Mouse (Mus musculus): ENCODE data around the gene Atp6v0d1. TPM values are rescaled to one million over a fixed set of nuclear protein-coding genes. Genes with fewer than 3 reads are reported as not detected.
A peak's percentile ranks its signal among the peaks of the same experiment; 100 is the strongest.

The Atp6v0d1 gene
- polyA plus RNA-seq, 1 experiment from 2014 or later: 119 TPM

DNA sequence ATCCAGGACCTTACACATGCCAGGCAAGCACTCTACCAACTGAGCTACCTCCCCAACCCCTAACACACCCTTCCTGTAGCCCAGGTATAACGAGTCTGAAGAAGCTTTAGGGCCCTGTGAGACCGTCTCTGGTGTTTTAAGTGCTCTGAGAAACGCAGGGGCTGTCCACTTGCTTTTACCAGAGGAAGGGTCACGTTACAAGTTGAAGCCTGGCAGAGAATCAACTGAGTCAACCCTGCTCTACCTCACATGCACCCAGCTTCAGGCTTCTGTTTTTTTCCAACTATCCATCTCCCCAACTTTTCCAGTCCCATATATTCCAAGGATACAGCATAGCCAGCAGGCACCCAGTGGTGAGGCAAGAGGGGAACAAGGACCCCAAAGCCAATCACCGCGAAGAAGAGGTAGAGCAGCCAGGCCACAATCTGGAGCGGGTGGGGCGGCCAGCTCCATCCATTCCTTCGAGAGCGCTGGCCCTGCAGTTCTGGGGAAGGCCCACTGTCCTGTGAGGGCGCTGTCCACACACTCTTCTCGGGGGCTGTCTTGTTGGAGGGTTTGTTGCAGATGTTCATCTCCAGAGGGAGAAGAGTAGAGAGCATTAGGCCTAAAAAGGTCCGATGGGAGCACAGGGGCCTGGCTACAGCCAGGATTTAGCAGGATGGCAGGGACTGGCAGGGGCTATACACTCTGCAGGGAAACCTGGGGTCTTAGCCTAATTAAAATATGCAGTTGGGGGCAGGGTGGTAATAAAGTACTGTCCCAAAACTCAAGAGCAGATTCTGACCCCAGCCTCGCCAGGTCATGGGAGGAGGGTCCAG is 82.4 kb downstream of the Atp6v0d1 start:
- H3K27ac ChIP-seq: peak overlapping the region; percentile 10; the same call in 1 of the 2 replicates

DNA sequence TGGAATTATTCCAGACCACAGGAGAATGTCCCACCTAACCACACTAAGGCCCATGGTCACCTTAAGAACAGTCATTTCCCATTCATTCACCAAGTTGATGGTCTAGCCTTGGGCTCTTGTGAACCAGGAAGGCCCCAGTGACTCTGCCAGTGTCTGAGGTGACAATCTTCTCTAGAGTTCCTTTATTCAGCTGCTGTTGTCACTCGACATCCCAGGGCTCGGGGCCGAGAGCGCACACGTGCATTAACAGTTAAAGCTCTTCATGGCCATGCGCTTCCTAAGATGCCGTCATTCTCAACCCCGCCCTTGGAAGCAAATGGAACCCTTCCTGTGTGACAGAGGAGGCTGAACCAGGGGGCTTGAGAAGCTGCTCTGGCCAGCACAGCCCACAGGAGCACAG is 83.7 kb downstream of the Atp6v0d1 start:
- Histone ChIP-seq H3K9me3 (no peaks in the 10 kb centered on the region), H3K27ac (no peak overlapping the region), H3K4me3 (no peak overlapping the region), H3K4me1 (replicated peaks) (peaks cover 35% of the 10 kb centered on the region), H3K27me3 (ENCODE audit: insufficient read depth, poor library complexity, severe bottlenecking) (no peaks in the 10 kb centered on the region; the same call in 1 of the 2 replicates), H3K36me3 (peaks cover 5% of the 10 kb centered on the region)
- 89% methylated on average over 8 of the region's 8 CpGs for WGBS
- DNase-seq (ENCODE audit: low spot score): no peak

More for the DNA sequence above, 82.4 kb downstream of the Atp6v0d1 start:
- DNase-seq (ENCODE audit: low spot score): peak; percentile 65
- WGBS: 32% methylated on average over 14 of the region's 14 CpGs
- Histone ChIP-seq H3K27me3 (ENCODE audit: insufficient read depth, poor library complexity, severe bottlenecking) (no peaks in the 10 kb centered on the region), H3K9me3 (no peaks in the 10 kb centered on the region), H3K36me3 (peaks cover 4% of the 10 kb centered on the region), H3K4me3 (no peak overlapping the region), H3K4me1 (replicated peaks) (peaks cover 35% of the 10 kb centered on the region)

DNA sequence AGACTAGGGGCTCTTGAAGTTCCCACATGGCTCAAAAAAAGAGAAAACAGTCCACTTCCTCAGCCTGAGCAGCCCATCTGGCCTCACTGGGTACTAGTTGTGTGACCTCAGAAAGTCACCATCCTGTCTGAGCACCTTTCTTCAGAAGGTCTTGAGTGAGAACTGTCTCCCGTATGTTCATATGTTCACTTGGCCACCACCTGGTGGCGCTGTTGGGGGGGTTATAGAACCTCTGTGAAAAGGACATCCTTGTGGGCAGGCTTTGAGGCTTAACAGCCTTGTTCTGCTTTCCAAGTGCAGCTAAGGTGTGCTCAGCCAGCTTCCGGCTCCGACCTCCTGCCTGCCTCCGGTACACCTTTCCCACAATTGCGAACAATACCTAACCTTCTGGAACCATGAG is 84.4 kb downstream of the Atp6v0d1 start:
- Histone ChIP-seq H3K9me3 (no peaks in the 10 kb centered on the region), H3K27ac (peak overlapping the region; percentile 70), H3K27me3 (ENCODE audit: insufficient read depth, poor library complexity, severe bottlenecking) (peaks cover 3% of the 10 kb centered on the region; the same call in 1 of the 2 replicates), H3K4me3 (no peak overlapping the region), H3K36me3 (peaks cover 7% of the 10 kb centered on the region), H3K4me1 (replicated peaks) (peaks cover 42% of the 10 kb centered on the region)
- DNase-seq (ENCODE audit: low spot score): no peak
- 73% methylated on average over 6 of the region's 6 CpGs for WGBS

DNA sequence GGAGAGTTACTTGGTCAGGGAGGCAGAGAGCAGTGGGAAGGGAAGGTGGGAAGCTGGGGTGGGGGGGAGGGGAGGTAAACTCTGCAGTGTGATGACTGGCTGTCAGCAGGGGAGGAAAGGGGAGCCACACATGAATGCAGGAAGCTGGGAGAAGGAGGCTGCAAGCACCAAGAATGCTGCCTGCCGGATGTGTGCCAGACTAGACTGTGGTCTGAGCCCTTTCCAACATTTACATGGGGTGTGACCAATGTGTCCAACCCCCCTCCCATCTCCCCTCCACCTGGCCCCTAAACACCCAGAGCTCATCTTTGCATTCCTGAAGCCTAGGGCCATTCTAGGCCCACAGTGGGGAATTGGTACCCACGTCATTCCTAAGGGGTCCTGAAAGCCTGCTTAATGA is 84.8 kb downstream of the Atp6v0d1 start:
- 28% methylated on average over 2 of the region's 2 CpGs for WGBS
- H3K27ac ChIP-seq: peak overlapping the region; percentile 70
- DNase-seq (ENCODE audit: low spot score): no peak
- H3K4me3 ChIP-seq: no peak overlapping the region
- H3K36me3 ChIP-seq: peaks cover 12% of the 10 kb centered on the region
- no peaks in the 10 kb centered on the region for H3K9me3 ChIP-seq
- peaks cover 46% of the 10 kb centered on the region for H3K4me1 ChIP-seq (replicated peaks)
- H3K27me3 ChIP-seq (ENCODE audit: insufficient read depth, poor library complexity, severe bottlenecking): peaks cover 8% of the 10 kb centered on the region

DNA sequence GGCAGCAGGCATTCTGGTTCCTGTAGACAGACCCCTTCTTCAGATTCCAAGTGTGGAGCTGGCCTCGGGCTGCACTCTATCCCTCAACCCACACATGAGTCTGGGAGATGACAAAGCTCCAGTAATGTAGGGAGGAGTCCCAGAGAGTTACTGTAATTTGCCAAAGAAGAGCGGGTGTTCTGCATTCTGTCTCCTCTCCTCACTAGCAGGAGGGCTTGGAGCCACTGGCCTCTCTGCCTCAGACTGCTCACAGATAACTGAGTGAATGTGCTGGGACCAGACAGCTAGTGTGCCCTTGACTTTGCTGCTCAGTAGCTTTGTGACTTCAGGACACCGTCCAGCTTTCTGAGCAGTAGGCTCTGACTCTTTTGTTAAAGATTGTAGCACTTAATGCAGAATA is 88.1 kb downstream of the Atp6v0d1 start:
- Histone ChIP-seq H3K9me3 (no peaks in the 10 kb centered on the region), H3K4me1 (replicated peaks) (peaks cover 54% of the 10 kb centered on the region), H3K27me3 (ENCODE audit: insufficient read depth, poor library complexity, severe bottlenecking) (peaks cover 38% of the 10 kb centered on the region), H3K27ac (no peak overlapping the region), H3K4me3 (no peak overlapping the region), H3K36me3 (peaks cover 22% of the 10 kb centered on the region)
- DNase-seq (ENCODE audit: low spot score): no peak
- WGBS: 83% methylated on average over 3 of the region's 3 CpGs

DNA sequence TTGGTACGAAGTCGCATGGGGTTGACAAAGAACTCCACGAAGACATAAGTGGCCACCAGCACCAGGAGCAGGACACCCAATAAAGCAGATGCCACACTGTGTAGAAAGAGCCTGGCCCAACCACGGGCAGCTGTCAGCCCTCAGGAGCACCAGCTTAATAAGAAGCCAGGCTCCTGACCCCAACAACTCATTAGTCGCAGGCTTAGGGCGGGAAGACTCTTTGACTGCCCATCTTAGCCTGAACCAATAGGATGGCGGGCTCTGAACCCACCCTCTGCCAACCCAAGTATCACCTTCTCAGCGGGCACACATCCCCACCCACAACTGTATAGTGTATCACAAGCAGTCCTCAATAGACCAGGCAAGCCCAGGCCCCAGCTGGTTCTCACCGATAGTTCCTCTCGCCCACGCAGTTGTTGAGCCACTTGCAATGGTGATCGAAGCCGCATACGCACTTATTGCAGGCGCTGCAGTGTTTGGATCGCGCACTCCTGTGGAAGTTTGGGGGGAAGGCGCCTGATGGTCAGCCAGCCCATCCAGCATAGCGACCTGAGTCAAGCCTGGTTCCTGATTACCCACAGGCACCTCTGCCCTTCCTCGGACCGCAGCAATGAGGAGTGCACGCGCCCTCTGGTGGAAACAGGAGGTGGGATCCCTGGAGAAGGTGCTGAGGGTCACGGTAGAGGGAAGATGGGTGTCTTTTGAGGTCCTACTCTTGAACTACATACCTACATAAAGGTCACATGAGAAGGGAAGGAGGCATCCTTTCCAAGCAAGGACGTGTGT is 89.0 kb downstream of the Atp6v0d1 start:
- Histone ChIP-seq H3K4me1 (replicated peaks) (peaks cover 64% of the 10 kb centered on the region), H3K27me3 (ENCODE audit: insufficient read depth, poor library complexity, severe bottlenecking) (peaks cover 48% of the 10 kb centered on the region), H3K4me3 (no peak overlapping the region), H3K36me3 (peaks cover 22% of the 10 kb centered on the region), H3K9me3 (no peaks in the 10 kb centered on the region), H3K27ac (peak overlapping the region; percentile 71)
- DNase-seq (ENCODE audit: low spot score): peak; percentile 74
- WGBS: 41% methylated on average over 25 of the region's 25 CpGs

DNA sequence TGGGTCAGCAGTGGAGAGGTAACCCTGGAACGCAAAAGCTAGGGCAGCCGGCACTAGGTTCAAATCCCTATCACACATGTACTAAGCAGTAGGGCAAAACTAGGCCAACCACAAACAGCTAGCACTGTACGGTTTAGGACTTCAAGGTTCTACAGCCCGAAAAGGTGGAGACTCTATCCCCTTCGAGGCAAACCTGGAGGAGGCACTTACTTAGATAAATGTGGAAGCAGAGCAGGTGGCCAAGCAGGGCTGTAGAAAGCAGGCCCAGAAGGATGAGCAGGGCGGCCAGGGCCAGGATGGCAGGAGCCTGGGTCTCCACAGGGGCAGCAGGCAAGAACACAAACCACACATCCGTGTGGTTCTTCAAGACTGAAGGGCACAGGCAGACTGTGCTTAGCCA is 89.7 kb downstream of the Atp6v0d1 start:
- peaks cover 49% of the 10 kb centered on the region for H3K27me3 ChIP-seq (ENCODE audit: insufficient read depth, poor library complexity, severe bottlenecking)
- no peak overlapping the region for H3K4me3 ChIP-seq
- peaks cover 68% of the 10 kb centered on the region for H3K4me1 ChIP-seq (replicated peaks)
- peaks cover 22% of the 10 kb centered on the region for H3K36me3 ChIP-seq
- H3K9me3 ChIP-seq: no peaks in the 10 kb centered on the region
- no peak for DNase-seq (ENCODE audit: low spot score)
- WGBS: 93% methylated on average over 7 of the region's 7 CpGs
- peak overlapping the region; percentile 71 for H3K27ac ChIP-seq

DNA sequence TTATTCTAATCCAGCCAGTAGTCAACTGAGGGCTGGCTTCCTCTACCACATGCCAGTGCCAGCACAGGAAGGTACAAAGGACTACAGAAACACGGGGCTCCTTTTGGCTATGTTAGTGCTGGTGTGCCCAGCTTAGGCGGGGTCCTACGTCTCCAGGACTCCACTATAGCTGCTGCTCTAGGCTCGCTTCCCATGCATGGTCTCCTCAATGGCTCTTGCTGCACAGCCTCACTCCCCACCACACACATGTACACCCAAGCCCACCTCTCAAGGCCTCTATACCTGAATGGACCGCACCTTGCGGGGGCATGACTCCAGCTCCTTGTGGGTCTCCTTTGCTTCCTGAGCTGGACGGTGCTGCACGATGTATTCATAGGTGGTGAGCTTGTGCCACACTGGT is 90.1 kb downstream of the Atp6v0d1 start:
- peaks cover 49% of the 10 kb centered on the region for H3K27me3 ChIP-seq (ENCODE audit: insufficient read depth, poor library complexity, severe bottlenecking)
- 89% methylated on average over 8 of the region's 8 CpGs for WGBS

DNA sequence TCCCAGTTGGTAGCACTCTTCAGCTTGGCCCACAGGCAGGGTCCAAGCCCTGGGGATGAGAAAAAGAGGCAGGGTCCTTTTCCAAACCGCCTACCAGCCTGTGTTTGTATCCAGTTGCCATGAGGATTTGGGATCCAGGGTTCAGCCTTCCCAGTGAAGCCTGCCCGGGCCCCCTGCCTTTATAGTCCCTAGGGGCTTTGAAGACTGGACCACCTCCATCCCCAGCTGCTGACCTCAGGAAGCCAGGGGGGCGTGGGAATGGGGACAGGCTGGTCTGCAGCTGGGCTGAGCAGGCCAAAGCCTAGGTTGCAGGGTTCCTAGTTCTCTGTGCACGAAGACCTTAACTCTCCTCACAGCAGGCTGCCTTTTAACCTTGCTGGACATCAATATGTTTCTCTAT is 90.6 kb downstream of the Atp6v0d1 start:
- 36% methylated on average over 4 of the region's 4 CpGs for WGBS
- H3K4me3 ChIP-seq: no peak overlapping the region
- peaks cover 69% of the 10 kb centered on the region for H3K4me1 ChIP-seq (replicated peaks)
- DNase-seq (ENCODE audit: low spot score): no peak
- H3K9me3 ChIP-seq: no peaks in the 10 kb centered on the region
- peaks cover 49% of the 10 kb centered on the region for H3K27me3 ChIP-seq (ENCODE audit: insufficient read depth, poor library complexity, severe bottlenecking)
- H3K27ac ChIP-seq: peak overlapping the region; percentile 71
- H3K36me3 ChIP-seq: peaks cover 22% of the 10 kb centered on the region

More for the DNA sequence above, 90.1 kb downstream of the Atp6v0d1 start:
- H3K4me1 ChIP-seq (replicated peaks): peaks cover 68% of the 10 kb centered on the region
- peak overlapping the region; percentile 71 for H3K27ac ChIP-seq
- no peak overlapping the region for H3K4me3 ChIP-seq
- peaks cover 22% of the 10 kb centered on the region for H3K36me3 ChIP-seq
- H3K9me3 ChIP-seq: no peaks in the 10 kb centered on the region
- DNase-seq (ENCODE audit: low spot score): no peak

DNA sequence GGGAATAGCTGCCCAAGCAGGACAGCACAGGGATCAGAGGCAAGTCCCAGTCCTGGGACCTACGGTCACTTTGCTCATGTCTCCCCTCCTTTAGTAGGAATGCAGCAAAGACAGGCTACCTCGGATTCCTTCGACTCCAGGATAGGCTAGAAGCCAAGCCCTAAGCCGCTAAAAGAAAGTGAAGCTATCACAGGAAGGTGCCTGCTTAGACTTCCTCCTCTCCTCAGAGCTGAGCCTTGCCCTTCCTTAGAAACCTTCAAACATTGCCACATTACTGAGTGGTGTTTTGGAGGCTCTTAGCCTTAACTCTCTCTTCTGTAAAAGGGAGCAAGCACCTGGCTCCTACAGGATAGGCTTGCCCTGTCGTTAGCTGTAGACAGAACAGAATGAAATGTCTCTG is 91.2 kb downstream of the Atp6v0d1 start:
- no peak for DNase-seq (ENCODE audit: low spot score)
- Histone ChIP-seq H3K4me3 (peak overlapping the region; percentile 16), H3K27ac (peak overlapping the region; percentile 71), H3K4me1 (replicated peaks) (peaks cover 75% of the 10 kb centered on the region), H3K27me3 (ENCODE audit: insufficient read depth, poor library complexity, severe bottlenecking) (peaks cover 53% of the 10 kb centered on the region), H3K36me3 (peaks cover 22% of the 10 kb centered on the region), H3K9me3 (no peaks in the 10 kb centered on the region)
- WGBS: 54% methylated on average over 5 of the region's 5 CpGs

MicroRNA genes within 50 kb of the gene (microRNA counts, 519-probe panel; counts per million panel counts)
- 1,255 counts per million, percentile 77 among the panel's probes with 10 or more counts for microRNA mmu-miR-1966

Other genes starting within 250 kb of the Atp6v0d1 start
- 1.2 and 1.3 TPM in 2 replicates for gene Lrrc29, start 239.8 kb downstream of the Atp6v0d1 start, polyA plus RNA-seq (2016; fragmentation: Nextera tagmentation; extraction: Ambion mirVana)
- gene Tmem208, start 239.7 kb downstream of the Atp6v0d1 start, polyA plus RNA-seq (2016; fragmentation: Nextera tagmentation; extraction: Ambion mirVana): 110 and 113 TPM in 2 replicates
- gene Fhod1, start 218.1 kb downstream of the Atp6v0d1 start, polyA plus RNA-seq (2016; fragmentation: Nextera tagmentation; extraction: Ambion mirVana): 2.4 and 2.8 TPM in 2 replicates
- 4.1 and 4.3 TPM in 2 replicates for gene Slc9a5, start 217.2 kb downstream of the Atp6v0d1 start, polyA plus RNA-seq (2016; fragmentation: Nextera tagmentation; extraction: Ambion mirVana)
- gene Plekhg4, start 192.8 kb downstream of the Atp6v0d1 start, polyA plus RNA-seq (2016; fragmentation: Nextera tagmentation; extraction: Ambion mirVana): 0.52 and 0.75 TPM in 2 replicates
- 0.12 TPM in 1 of 2 replicates, not detected in the other for gene Kctd19, start 152.5 kb downstream of the Atp6v0d1 start, polyA plus RNA-seq (2016; fragmentation: Nextera tagmentation; extraction: Ambion mirVana)
- gene Lrrc36, start 152.5 kb downstream of the Atp6v0d1 start, polyA plus RNA-seq (2016; fragmentation: Nextera tagmentation; extraction: Ambion mirVana): 1.8 and 2.5 TPM in 2 replicates
- gene Tppp3, start 94.5 kb downstream of the Atp6v0d1 start, polyA plus RNA-seq (2016; fragmentation: Nextera tagmentation; extraction: Ambion mirVana): 131 and 243 TPM in 2 replicates
- 23.3 and 29.2 TPM in 2 replicates for gene Zdhhc1, start 69.1 kb downstream of the Atp6v0d1 start, polyA plus RNA-seq (2016; fragmentation: Nextera tagmentation; extraction: Ambion mirVana)
- gene Hsd11b2, start 47.3 kb downstream of the Atp6v0d1 start, polyA plus RNA-seq (2016; fragmentation: Nextera tagmentation; extraction: Ambion mirVana): 24.1 and 36.7 TPM in 2 replicates
- 17.7 and 23.7 TPM in 2 replicates for gene Ripor1, start 39.2 kb upstream of the Atp6v0d1 start, polyA plus RNA-seq (2016; fragmentation: Nextera tagmentation; extraction: Ambion mirVana)
- gene Ctcf, start 70.5 kb upstream of the Atp6v0d1 start, polyA plus RNA-seq (2016; fragmentation: Nextera tagmentation; extraction: Ambion mirVana): 102 and 138 TPM in 2 replicates
- gene Agrp, start 71.3 kb upstream of the Atp6v0d1 start, polyA plus RNA-seq (2016; fragmentation: Nextera tagmentation; extraction: Ambion mirVana): 0.61 and 0.73 TPM in 2 replicates
- 2.1 and 4.9 TPM in 2 replicates for gene Carmil2, start 120.2 kb upstream of the Atp6v0d1 start, polyA plus RNA-seq (2016; fragmentation: Nextera tagmentation; extraction: Ambion mirVana)
- 81.3 and 92.6 TPM in 2 replicates for gene Acd, start 135.1 kb upstream of the Atp6v0d1 start, polyA plus RNA-seq (2016; fragmentation: Nextera tagmentation; extraction: Ambion mirVana)
- gene Pard6a, start 135.1 kb upstream of the Atp6v0d1 start, polyA plus RNA-seq (2016; fragmentation: Nextera tagmentation; extraction: Ambion mirVana): 23.3 and 32.2 TPM in 2 replicates
- gene 4933405L10Rik, start 141.6 kb upstream of the Atp6v0d1 start, polyA plus RNA-seq (2016; fragmentation: Nextera tagmentation; extraction: Ambion mirVana): 0.14 TPM in 1 of 2 replicates, not detected in the other
- 40.7 and 44.6 TPM in 2 replicates for gene Enkd1, start 142.2 kb upstream of the Atp6v0d1 start, polyA plus RNA-seq (2016; fragmentation: Nextera tagmentation; extraction: Ambion mirVana)
- 36.8 and 49.8 TPM in 2 replicates for gene Gfod2, start 192.6 kb upstream of the Atp6v0d1 start, polyA plus RNA-seq (2016; fragmentation: Nextera tagmentation; extraction: Ambion mirVana)